11 mouse cellular contexts compared by ENCODE assay signal in genomic region chr6:89350520-89350919, GRCm38 (mm10). TPM values are rescaled to one million over a fixed set of nuclear protein-coding genes. Genes with fewer than 3 reads are reported as not detected.
DNase-seq lines count a peak whose midpoint lies in the region; ATAC-seq and TF ChIP-seq lines count a peak whose summit lies in the region.
"Had no signal": no experiment of that assay in that cellular context is flagged by ENCODE, and none has a peak within 500 bp of the region (broad histone marks: within the 10 kb centered on the region; RNA-seq: fewer than 3 reads in every experiment).

No protein-coding gene starts in this region.

- 0 out of 2 replicates have a peak, but pooled peaks cover 5% of the 10 kb centered on the region for H3K36me3 ChIP-seq in heart, embryonic 15.5 days
- H3K36me3 ChIP-seq in lung, embryonic 16.5 days (ENCODE audit: control insufficient read depth, insufficient read depth, low read length) = peaks cover 23% of the 10 kb centered on the region
- peaks cover 53% of the 10 kb centered on the region for H3K36me3 ChIP-seq in neural tube, embryonic 15.5 days

- TF ChIP-seq CTCF in embryonic fibroblast, embryonic 13.5 days (IDR thresholded peaks at IDR 0.05; ENCODE audit: borderline replicate concordance, insufficient read depth, low read length) = no peak

- no peak overlapping the region for H3K4me3 ChIP-seq in heart, embryonic 15.5 days
- no peak overlapping the region for H3K4me3 ChIP-seq in lung, embryonic 16.5 days (ENCODE audit: low read length)
- no peak overlapping the region for H3K4me3 ChIP-seq in embryonic fibroblast, embryonic 13.5 days (ENCODE audit: insufficient read depth, low read length)
- H3K4me3 ChIP-seq in neural tube, embryonic 15.5 days (replicated peaks) = no peak overlapping the region
- H3K4me3 ChIP-seq: liver, embryonic 12.5 days; midbrain, embryonic 10.5 days had no signal

- no peaks in the 10 kb centered on the region for H3K27me3 ChIP-seq in heart, embryonic 15.5 days
- H3K27me3 ChIP-seq in lung, embryonic 16.5 days (ENCODE audit: control insufficient read depth, insufficient read depth, low read depth, low read length) = no peaks in the 10 kb centered on the region
- no peaks in the 10 kb centered on the region for H3K27me3 ChIP-seq in neural tube, embryonic 15.5 days (replicated peaks)
- H3K27me3 ChIP-seq: liver, embryonic 12.5 days had no signal

- H3K9ac ChIP-seq in heart, embryonic 15.5 days = no peak overlapping the region
- H3K9ac ChIP-seq in lung, embryonic 16.5 days (ENCODE audit: low read length) = no peak overlapping the region
- H3K9ac ChIP-seq in neural tube, embryonic 15.5 days (replicated peaks) = no peak overlapping the region
- H3K9ac ChIP-seq: liver, embryonic 12.5 days had no signal

- H3K4me1 ChIP-seq in heart, embryonic 15.5 days (replicated peaks) = peaks cover 73% of the 10 kb centered on the region
- peaks cover 22% of the 10 kb centered on the region for H3K4me1 ChIP-seq in lung, embryonic 16.5 days (replicated peaks; ENCODE audit: control insufficient read depth, insufficient read depth, low read length)
- peaks cover 31% of the 10 kb centered on the region for H3K4me1 ChIP-seq in embryonic fibroblast, embryonic 13.5 days (ENCODE audit: control insufficient read depth, insufficient read depth, low read length)
- H3K4me1 ChIP-seq in neural tube, embryonic 15.5 days = peaks cover 77% of the 10 kb centered on the region

- no peak for TF ChIP-seq POLR2A in embryonic fibroblast, embryonic 13.5 days (IDR thresholded peaks at IDR 0.05; ENCODE audit: low read depth, low read length)

- no peaks in the 10 kb centered on the region for H3K9me3 ChIP-seq in heart, embryonic 15.5 days (replicated peaks)
- H3K9me3 ChIP-seq in lung, embryonic 16.5 days (ENCODE audit: control insufficient read depth, low read length) = no peaks in the 10 kb centered on the region
- H3K9me3 ChIP-seq in neural tube, embryonic 15.5 days (replicated peaks) = no peaks in the 10 kb centered on the region
- H3K9me3 ChIP-seq: liver, embryonic 12.5 days; midbrain, embryonic 10.5 days had no signal

- ATAC-seq in heart, embryonic 15.5 days (replicated peaks; ENCODE audit: insufficient number of reproducible peaks, insufficient read depth, low FRiP score, low read depth) = no peak
- ATAC-seq in lung, embryonic 16.5 days (ENCODE audit: low read depth) = no peak
- no peak for ATAC-seq in neural tube, embryonic 15.5 days (ENCODE audit: low FRiP score)
- ATAC-seq: liver, embryonic 12.5 days had no signal

- DNase-seq in heart, adult 18-20 months = no peak
- no peak for DNase-seq in lung, postnatal 10 days
- no peak for DNase-seq in embryo, embryonic 10.5 days (ENCODE audit: low spot score)
- DNase-seq: kidney, adult 18-20 months; layer of hippocampus, postnatal 36 days had no signal

- H3K27ac ChIP-seq in heart, embryonic 15.5 days = peak overlapping the region; percentile 84
- peak overlapping the region; percentile 74; the same call in 1 of the 2 replicates for H3K27ac ChIP-seq in lung, embryonic 16.5 days (ENCODE audit: low read length)
- peak overlapping the region; percentile 4; the same call in 1 of the 2 replicates for H3K27ac ChIP-seq in embryonic fibroblast, embryonic 13.5 days (ENCODE audit: insufficient read depth, low read length)
- peak overlapping the region; percentile 43; the same call in 1 of the 2 replicates for H3K27ac ChIP-seq in neural tube, embryonic 15.5 days (replicated peaks)
- H3K27ac ChIP-seq: liver, embryonic 12.5 days had no signal

- 96% methylated on average over 2 of the region's 2 CpGs for WGBS in heart, embryonic 15.5 days
- 97% methylated on average over 2 of the region's 2 CpGs for WGBS in lung, embryonic 16.5 days
- WGBS in neural tube, embryonic 15.5 days = 100% methylated on average over 2 of the region's 2 CpGs

- H3K4me2 ChIP-seq in heart, embryonic 15.5 days = no peak overlapping the region
- no peak overlapping the region for H3K4me2 ChIP-seq in lung, embryonic 16.5 days (ENCODE audit: low read depth, low read length)
- no peak overlapping the region for H3K4me2 ChIP-seq in neural tube, embryonic 15.5 days
- H3K4me2 ChIP-seq: liver, embryonic 12.5 days had no signal

RNA-seq across cellular contexts. Expression of gene Plxna1, which starts 11.9 kb away (rescaled TPM):
- polyA plus RNA-seq in heart, embryonic 15.5 days (2015; fragmentation: Nextera tagmentation; extraction: Ambion mirVana) = 10.0 and 13.4 TPM in 2 replicates
- total RNA-seq in heart, adult 18-20 months (2021) = 10 to 100 TPM; 21.3 to 22.7 TPM
- polyA plus RNA-seq in lung, embryonic 16.5 days (2015; fragmentation: Nextera tagmentation; extraction: Ambion mirVana) = 8.7 and 10.4 TPM in 2 replicates
- 161 and 176 TPM in 2 replicates for polyA plus RNA-seq in embryonic fibroblast, embryonic 13.5 days (2011; ENCODE audit: insufficient read length, low read depth, missing spikeins)
- polyA plus RNA-seq in neural tube, embryonic 15.5 days (2015; fragmentation: Nextera tagmentation; extraction: Ambion mirVana) = 34.8 and 36.4 TPM in 2 replicates

Comparison
In these comparisons a context has a peak if more than half of its experiments do, and no peak if none do; other contexts are left out.
1. H3K27ac ChIP-seq: peak in every context shown above with its lines; median percentile 84 in heart, embryonic 15.5 days; 74 in lung, embryonic 16.5 days; 43 in neural tube, embryonic 15.5 days; 4 in embryonic fibroblast, embryonic 13.5 days.